Mouse (Mus musculus) hindbrain, embryonic 14.5 days (tissue): ENCODE measurements around the gene Nrap. TPM values are rescaled to one million over a fixed set of nuclear protein-coding genes. Genes with fewer than 3 reads are reported as not detected.

Experiments
- ATAC-seq: fragments of 200-750 bp; cut with Nextera tagmentation; 2 replicates; pipeline ENCODE4 v1.8.0; 2017; ENCODE audit warnings: moderate number of reproducible peaks, mild to moderate bottlenecking, moderate TSS enrichment, moderate library complexity; ENCODE audit not compliant: low FRiP score
- DNase-seq: peaks from one replicate; pipeline ENCODE4 v3.0.0-alpha.2; 2015; ENCODE audit warnings: low spot score
- H3K27ac ChIP-seq: fragments of 300-500 bp; sonication (generic); 2 replicates; pipeline ENCODE4 v1.5.1; 2014; ENCODE audit warnings: mild to moderate bottlenecking, moderate library complexity
- H3K27me3 ChIP-seq: fragments of 300-500 bp; sonication (generic); 2 replicates; pipeline ENCODE4 v1.6.1; 2014; ENCODE audit warnings: mild to moderate bottlenecking, low read length, mixed read lengths; ENCODE audit not compliant: control insufficient read depth, insufficient read depth
- H3K36me3 ChIP-seq: fragments of 300-500 bp; sonication (generic); replicated peaks from 2 replicates; pipeline ENCODE4 v1.6.1; 2014; ENCODE audit not compliant: control insufficient read depth, insufficient read depth
- H3K4me1 ChIP-seq: fragments of 300-500 bp; sonication (generic); replicated peaks from 2 replicates; pipeline ENCODE4 v1.6.1; 2014; ENCODE audit warnings: antibody characterized with exemption, low read length, mixed read lengths; ENCODE audit not compliant: control insufficient read depth, insufficient read depth
- H3K4me2 ChIP-seq: fragments of 300-500 bp; sonication (generic); replicated peaks from 2 replicates; pipeline ENCODE4 v1.6.1; 2014; ENCODE audit warnings: mild to moderate bottlenecking, moderate library complexity
- H3K4me3 ChIP-seq: fragments of 300-500 bp; sonication (generic); replicated peaks from 2 replicates; pipeline ENCODE4 v1.5.1; 2014; ENCODE audit warnings: mild to moderate bottlenecking, low read length
- H3K9ac ChIP-seq: fragments of 300-500 bp; sonication (generic); 2 replicates; pipeline ENCODE4 v1.6.1; 2014
- H3K9me3 ChIP-seq: fragments of 300-500 bp; sonication (generic); 2 replicates; pipeline ENCODE4 v1.6.1; 2016; ENCODE audit warnings: low read length; ENCODE audit not compliant: control insufficient read depth
- WGBS: fragments of 180-500 bp; shearing (Covaris S2); extraction: QIAGEN DNeasy Blood & Tissue Kit; methylation state at CpG from one replicate; pipeline ENCODE4 v1.1.7; 2014; 5-methylcytosine and 5-hydroxymethylcytosine counted together
- polyA plus RNA-seq: library from polyadenylated mRNA; unstranded; fragments of >200 nt; fragmentation: Nextera tagmentation; extraction: Ambion mirVana; gene quantifications from 2 replicates; pipeline ENCODE4 v1.2.1, GENCODE M21; 2014

Nrap gene
- polyA plus RNA-seq: 0.17 and 0.24 TPM in 2 replicates

- Histone ChIP-seq H3K4me2 (no peak within 1 kb of the TSS), H3K4me1 (no peaks in the 10 kb centered on the region), H3K27me3 (peaks cover 12% of the 10 kb centered on the region; the same call in 1 of the 2 replicates), H3K27ac (no peak within 1 kb of the TSS), H3K9me3 (no peaks in the 10 kb centered on the region), H3K4me3 (no peak within 1 kb of the TSS), H3K36me3 (no peaks in the 10 kb centered on the region), H3K9ac (no peak within 1 kb of the TSS)
- no peak for ATAC-seq
- WGBS: 94% methylated on average over 11 of the region's 11 CpGs
- DNase-seq: no peak
These were observed at the start of gene Nrap for GRCm38 (mm10) chr19:56389879-56390278. Gene Nrap (minus strand): TSS chr19:56390037.

- ATAC-seq: no peak
- no peak overlapping the region for H3K9ac ChIP-seq
- WGBS: 93% methylated on average over 6 of the region's 6 CpGs
- no peaks in the 10 kb centered on the region for H3K4me1 ChIP-seq
- H3K27me3 ChIP-seq: no peaks in the 10 kb centered on the region
- no peak for DNase-seq
- H3K36me3 ChIP-seq: no peaks in the 10 kb centered on the region
- H3K27ac ChIP-seq: no peak overlapping the region
- H3K9me3 ChIP-seq: no peaks in the 10 kb centered on the region
- H3K4me2 ChIP-seq: no peak overlapping the region
- H3K4me3 ChIP-seq: no peak overlapping the region
These were observed 49.2 kb upstream of the Nrap start for GRCm38 (mm10) chr19:56439072-56439434.

- H3K4me3 ChIP-seq: no peak overlapping the region
- H3K4me1 ChIP-seq: no peaks in the 10 kb centered on the region
- DNase-seq (no peak), ATAC-seq (no peak)
- no peak overlapping the region for H3K27ac ChIP-seq
- 89% methylated on average over 7 of the region's 7 CpGs for WGBS
- H3K36me3 ChIP-seq: no peaks in the 10 kb centered on the region
- no peak overlapping the region for H3K9ac ChIP-seq
- no peaks in the 10 kb centered on the region for H3K9me3 ChIP-seq
- no peak overlapping the region for H3K4me2 ChIP-seq
- H3K27me3 ChIP-seq: no peaks in the 10 kb centered on the region
These were observed 48.7 kb upstream of the Nrap start for GRCm38 (mm10) chr19:56438357-56439071.

GRCm38 (mm10) chr19:56436380-56436779, 46.5 kb upstream of the Nrap start:
- ATAC-seq (no peak), DNase-seq (no peak)
- no peak overlapping the region for H3K4me2 ChIP-seq
- H3K9ac ChIP-seq: no peak overlapping the region
- no peaks in the 10 kb centered on the region for H3K36me3 ChIP-seq
- no peaks in the 10 kb centered on the region for H3K27me3 ChIP-seq
- H3K4me1 ChIP-seq: no peaks in the 10 kb centered on the region
- no peak overlapping the region for H3K4me3 ChIP-seq
- 89% methylated on average over 13 of the region's 13 CpGs for WGBS
- no peaks in the 10 kb centered on the region for H3K9me3 ChIP-seq
- H3K27ac ChIP-seq: no peak overlapping the region

GRCm38 (mm10) chr19:56433581-56433980, 43.7 kb upstream of the Nrap start:
- WGBS: 97% methylated on average over 7 of the region's 7 CpGs
- H3K9ac ChIP-seq: no peak overlapping the region
- H3K27me3 ChIP-seq: no peaks in the 10 kb centered on the region

GRCm38 (mm10) chr19:56432706-56433105, 42.9 kb upstream of the Nrap start:
- Histone ChIP-seq H3K36me3 (no peaks in the 10 kb centered on the region), H3K4me2 (no peak overlapping the region), H3K27me3 (no peaks in the 10 kb centered on the region), H3K27ac (no peak overlapping the region), H3K9me3 (no peaks in the 10 kb centered on the region), H3K9ac (no peak overlapping the region), H3K4me3 (no peak overlapping the region), H3K4me1 (no peaks in the 10 kb centered on the region)
- WGBS: 71% methylated on average over 10 of the region's 10 CpGs
- no peak for DNase-seq
- no peak for ATAC-seq

More at GRCm38 (mm10) chr19:56433581-56433980, 43.7 kb upstream of the Nrap start:
- Histone ChIP-seq H3K4me1 (no peaks in the 10 kb centered on the region), H3K27ac (no peak overlapping the region), H3K4me3 (no peak overlapping the region), H3K36me3 (no peaks in the 10 kb centered on the region), H3K9me3 (no peaks in the 10 kb centered on the region), H3K4me2 (no peak overlapping the region)
- DNase-seq: no peak
- no peak for ATAC-seq

GRCm38 (mm10) chr19:56430369-56430768, 40.5 kb upstream of the Nrap start:
- H3K27ac ChIP-seq: no peak overlapping the region
- H3K4me2 ChIP-seq: no peak overlapping the region
- ATAC-seq (no peak), DNase-seq (no peak)
- H3K4me1 ChIP-seq: peaks cover 8% of the 10 kb centered on the region; the same call in 1 of the 2 replicates
- no peaks in the 10 kb centered on the region for H3K27me3 ChIP-seq
- H3K9ac ChIP-seq: no peak overlapping the region
- H3K4me3 ChIP-seq: no peak overlapping the region
- no peaks in the 10 kb centered on the region for H3K9me3 ChIP-seq
- 83% methylated on average over 8 of the region's 8 CpGs for whole genome bisulfite sequencing
- no peaks in the 10 kb centered on the region for H3K36me3 ChIP-seq

- H3K4me1 ChIP-seq: peaks cover 13% of the 10 kb centered on the region; the same call in 1 of the 2 replicates
- no peak for ATAC-seq
- no peak for DNase-seq
- H3K36me3 ChIP-seq: no peaks in the 10 kb centered on the region
- no peaks in the 10 kb centered on the region for H3K27me3 ChIP-seq
- H3K4me2 ChIP-seq: no peak overlapping the region
- H3K9me3 ChIP-seq: no peaks in the 10 kb centered on the region
- H3K9ac ChIP-seq: no peak overlapping the region
- no peak overlapping the region for H3K4me3 ChIP-seq
- 64% methylated on average over 9 of the region's 9 CpGs for WGBS
- no peak overlapping the region for H3K27ac ChIP-seq
These were observed 35.7 kb upstream of the Nrap start for GRCm38 (mm10) chr19:56425492-56425891.

- H3K9me3 ChIP-seq: no peaks in the 10 kb centered on the region
- H3K4me2 ChIP-seq: no peak overlapping the region
- H3K27me3 ChIP-seq: no peaks in the 10 kb centered on the region
- H3K27ac ChIP-seq: no peak overlapping the region
- peaks cover 13% of the 10 kb centered on the region; the same call in 1 of the 2 replicates for H3K4me1 ChIP-seq
- H3K4me3 ChIP-seq: no peak overlapping the region
- H3K36me3 ChIP-seq: no peaks in the 10 kb centered on the region
- no peak for ATAC-seq
- no peak for DNase-seq
- no peak overlapping the region for H3K9ac ChIP-seq
- WGBS: 75% methylated on average over 17 of the region's 17 CpGs
These were observed 35.0 kb upstream of the Nrap start for GRCm38 (mm10) chr19:56424606-56425395.
